Mouse (Mus musculus): ENCODE results near the gene Hist1h2bl.

DNA sequence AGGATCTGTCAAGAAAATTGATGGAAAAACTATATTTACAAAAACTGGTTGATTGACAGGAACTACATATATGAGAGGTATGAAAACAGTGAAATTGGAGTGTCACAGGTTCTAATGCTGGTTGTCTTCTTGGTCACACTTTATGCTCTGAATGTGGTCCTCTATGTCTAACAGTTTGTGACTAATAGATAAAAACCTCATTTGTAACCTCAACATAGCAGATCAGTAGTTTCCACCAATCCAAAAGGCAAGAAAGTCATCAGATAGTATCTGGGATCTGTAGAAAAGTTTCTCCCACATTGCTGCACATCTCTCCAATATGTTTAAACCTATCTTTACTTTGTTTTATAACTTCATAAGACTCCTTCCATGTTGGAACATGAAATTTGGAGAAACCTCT is 35.5 kb upstream of the Hist1h2bl start:
- TF ChIP-seq EP300 (IDR thresholded peaks at IDR 0.05) (no peak), CTCF (IDR thresholded peaks at IDR 0.05) (no peak)

All from lung, postnatal 0 days (tissue).